Mouse (Mus musculus): Measurements from ENCODE around the gene Erc1.

GRCm38 (mm10) chr6:119735937-119736336 lies 112.0 kb downstream of the Erc1 start:
- TF ChIP-seq EP300 (IDR thresholded peaks at IDR 0.05; ENCODE audit: low read depth) (no peak), CTCF (IDR thresholded peaks at IDR 0.05; ENCODE audit: low read depth) (no peak)

Measured in liver, embryonic 14.5 days (tissue).